Mouse (Mus musculus) naive thymus-derived CD4-positive, alpha-beta T cell, adult 2 months (primary cell): ENCODE measurements at regions not wholly inside any gene's neighbourhood (a gene's known extent, or its start where the extent isn't known, plus 50 kb on each side); places are given as distances from the start of the nearest gene placed in this dataset.

ENCODE experiments used
- DNase-seq: peaks from one replicate; pipeline ENCODE4 v3.0.0-alpha.2; 2011; ENCODE audit warnings: low read depth

GRCm38 (mm10) chr1:157013669-157014048 is 74.2 kb upstream of the Ralgps2 start:
- no peak for DNase-seq

DNA sequence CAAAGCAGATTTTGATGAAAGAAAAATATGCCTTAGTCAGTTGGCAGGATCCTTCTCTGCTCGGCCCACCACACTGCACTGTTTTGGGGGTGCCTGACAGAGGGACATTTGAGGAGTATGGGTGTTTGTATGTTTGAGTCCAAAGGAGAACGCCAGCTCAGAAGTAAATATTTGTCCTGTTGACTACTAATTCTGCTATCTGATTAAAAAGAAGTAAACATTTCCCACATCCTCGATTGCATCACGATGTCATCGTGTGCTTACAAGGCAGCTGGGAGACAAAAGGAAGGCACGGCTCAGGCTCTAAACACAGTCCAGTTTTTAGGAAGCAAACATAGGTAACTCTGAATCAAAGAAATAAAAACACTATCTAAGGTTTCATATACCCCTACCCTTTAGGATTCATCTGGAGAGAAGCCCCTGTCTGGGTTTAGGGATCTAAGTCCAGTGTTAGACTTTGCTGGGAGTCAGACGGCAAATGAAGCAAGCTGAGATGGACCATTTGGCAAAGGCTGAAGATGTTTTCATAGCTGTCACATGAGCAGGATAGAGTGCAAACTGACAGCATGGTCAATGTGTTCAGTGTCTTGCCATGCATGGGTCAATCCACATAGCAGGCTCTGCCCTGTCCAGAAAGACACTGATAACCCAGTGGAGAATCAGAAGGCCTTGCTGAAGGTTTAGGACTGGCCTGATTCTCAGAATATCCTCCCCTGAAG is 73.7 kb upstream of the Ralgps2 start:
- no peak for DNase-seq

DNA sequence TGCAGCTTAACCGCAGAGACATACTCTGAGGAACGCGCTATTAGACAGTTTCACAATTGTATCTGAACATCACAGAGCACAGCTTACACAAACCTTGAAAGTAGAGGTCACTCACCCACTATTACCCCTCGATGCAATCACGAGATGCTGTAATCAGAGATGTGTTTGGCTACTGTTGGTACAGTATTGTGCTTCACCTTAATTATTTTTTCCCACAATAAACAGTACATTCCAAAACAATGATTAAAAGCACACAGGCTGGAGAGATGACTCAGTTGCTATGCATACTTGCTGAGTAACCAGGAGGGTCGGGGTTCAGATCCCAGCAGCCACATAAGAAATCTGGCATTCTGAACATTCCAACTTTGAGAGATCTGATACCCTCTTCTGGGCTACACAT is 71.8 kb upstream of the Ralgps2 start:
- DNase-seq: no peak

- DNase-seq: no peak
Observed at GRCm38 (mm10) chr1:157009427-157009826, 70.0 kb upstream of the Ralgps2 start.

DNA sequence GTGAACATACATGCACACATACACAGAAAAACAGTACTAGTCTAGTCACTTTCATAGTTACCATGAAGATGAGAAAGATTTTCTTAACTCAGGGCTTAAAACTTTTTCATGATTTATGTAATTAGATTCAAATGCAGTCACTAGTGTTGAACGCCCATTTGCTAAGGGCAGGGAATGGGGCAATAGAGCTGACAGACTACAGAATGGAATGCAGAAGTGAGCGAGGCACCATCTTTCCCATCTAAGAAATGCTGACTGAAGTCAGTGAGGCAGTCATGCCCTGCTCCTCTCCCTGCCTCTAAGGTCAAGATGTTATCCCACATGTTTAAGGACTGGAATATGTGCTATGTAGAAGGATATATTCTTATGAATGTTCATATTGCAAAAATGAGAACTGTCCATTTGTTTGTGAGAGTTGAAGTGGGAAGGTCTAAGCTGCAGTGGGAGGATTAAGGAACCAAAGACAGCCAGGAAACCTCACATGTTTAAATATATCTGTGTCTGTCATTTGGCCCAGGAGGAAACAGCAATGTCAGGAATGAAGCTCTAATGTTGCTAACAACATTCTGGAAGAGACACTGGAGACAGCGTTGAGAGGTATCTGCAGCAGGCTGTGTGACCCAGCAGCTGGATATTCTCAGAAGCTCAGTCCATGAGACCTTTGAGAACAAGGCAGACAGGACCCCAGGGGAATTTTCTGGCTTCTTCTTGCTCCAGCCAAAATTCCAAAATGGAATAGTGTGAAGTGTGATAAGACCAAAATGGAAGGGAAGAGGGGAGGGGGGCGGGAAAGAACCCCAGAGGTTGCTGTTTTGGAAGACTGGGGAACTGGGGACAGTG is 68.7 kb upstream of the Ralgps2 start:
- DNase-seq: no peak

DNA sequence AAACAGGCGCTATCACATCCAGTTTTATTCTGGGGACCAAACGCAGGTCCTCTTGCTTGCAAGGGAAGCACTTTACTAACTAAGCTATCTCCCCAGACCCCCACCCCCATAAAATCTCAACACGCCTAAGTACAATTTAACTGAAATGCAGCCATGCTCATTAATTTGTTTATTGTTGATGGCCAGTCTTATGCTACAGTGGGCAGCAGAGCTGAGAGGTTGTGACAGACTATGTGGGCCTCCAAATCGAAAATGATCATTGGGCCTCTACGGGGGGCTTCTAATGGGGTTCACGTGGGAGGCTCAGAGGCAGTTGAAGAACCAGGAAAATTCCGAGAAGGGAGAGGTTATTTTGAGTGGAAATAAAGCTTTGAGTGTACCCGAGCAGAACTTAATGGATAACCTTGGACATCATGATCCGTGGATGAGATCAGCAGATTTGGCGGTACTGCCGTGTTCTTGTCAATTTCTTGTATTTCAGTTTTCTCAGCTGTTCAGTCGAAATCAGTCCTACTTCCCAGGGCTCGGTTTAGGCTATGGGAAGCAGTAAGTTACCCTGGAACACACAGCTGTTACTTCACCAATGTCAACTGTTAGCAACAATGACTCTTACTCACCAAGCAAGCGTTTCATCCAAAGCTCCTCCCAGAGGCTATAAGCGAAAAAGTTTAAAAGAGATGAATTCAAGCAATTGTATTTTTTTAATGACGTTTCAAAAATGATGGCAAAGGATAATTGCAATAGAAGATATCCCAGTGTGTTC is 65.1 kb upstream of the Ralgps2 start:
- no peak for DNase-seq

DNA sequence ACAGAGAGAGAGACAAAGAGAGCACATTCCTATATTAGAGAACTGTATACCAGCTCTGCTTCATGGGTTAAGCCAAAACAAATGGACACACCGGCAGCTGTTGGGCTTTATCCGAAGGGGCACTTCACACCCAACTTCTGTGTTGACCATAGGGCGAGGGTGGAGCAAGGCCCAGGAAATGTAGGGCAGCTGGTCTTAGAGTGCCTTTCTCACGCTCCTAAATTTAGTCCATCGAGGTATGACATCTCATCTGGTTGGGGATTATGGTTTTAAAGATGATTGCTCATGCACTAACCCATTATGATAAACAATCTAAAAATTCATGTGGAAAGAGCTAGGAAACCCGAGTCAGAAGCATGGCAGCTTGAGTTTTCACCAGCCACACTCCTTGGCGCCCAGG is 63.6 kb upstream of the Ralgps2 start:
- DNase-seq: no peak

GRCm38 (mm10) chr1:157002258-157002657 is 62.8 kb upstream of the Ralgps2 start:
- no peak for DNase-seq

- DNase-seq: no peak
Observed at GRCm38 (mm10) chr1:157001008-157001660, 61.7 kb upstream of the Ralgps2 start.

DNA sequence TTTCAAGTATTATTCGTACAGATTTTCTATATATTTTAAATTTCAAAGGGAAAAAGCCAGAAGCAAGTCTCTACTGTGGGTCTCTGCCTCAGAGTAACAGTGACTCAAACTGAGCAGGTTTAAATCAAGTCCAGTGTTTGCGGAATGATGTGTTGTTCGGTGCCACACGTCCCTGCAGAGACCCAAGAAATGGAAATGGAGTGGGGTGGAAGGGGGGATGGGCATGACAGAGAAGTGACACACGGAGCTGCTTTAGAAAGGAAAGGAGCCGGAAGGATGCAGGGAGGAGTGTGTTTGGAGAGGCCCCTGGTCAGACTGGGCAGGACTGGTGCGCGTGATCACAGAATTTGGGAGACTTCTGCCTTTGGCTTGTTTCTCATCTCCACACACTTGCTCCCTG is 60.5 kb upstream of the Ralgps2 start:
- no peak for DNase-seq

- DNase-seq: no peak
Observed at GRCm38 (mm10) chr1:156999272-156999671, 59.8 kb upstream of the Ralgps2 start.

GRCm38 (mm10) chr1:156997476-156998305 is 58.3 kb upstream of the Ralgps2 start:
- no peak for DNase-seq

DNA sequence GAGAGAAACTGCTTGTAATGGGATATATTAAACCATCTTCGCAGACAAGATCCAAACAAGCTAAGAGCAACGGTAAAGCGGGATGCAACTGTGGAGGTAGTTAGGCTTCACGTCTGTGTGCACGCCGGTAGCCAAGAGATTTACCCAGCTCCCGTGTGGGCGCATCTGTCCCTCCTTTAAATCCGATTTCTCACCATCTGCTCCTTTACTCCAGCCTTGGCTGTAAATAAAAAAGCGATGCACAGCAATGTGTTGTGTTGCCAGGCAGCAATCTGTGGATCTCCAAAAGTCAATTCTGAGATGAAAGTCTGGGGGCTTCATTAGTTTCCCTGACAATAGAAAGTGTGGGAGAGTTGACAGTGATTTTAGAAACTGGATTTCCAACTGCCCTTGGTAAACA is 57.6 kb upstream of the Ralgps2 start:
- no peak for DNase-seq

GRCm38 (mm10) chr1:156996084-156996880 is 56.9 kb upstream of the Ralgps2 start:
- no peak for DNase-seq

DNA sequence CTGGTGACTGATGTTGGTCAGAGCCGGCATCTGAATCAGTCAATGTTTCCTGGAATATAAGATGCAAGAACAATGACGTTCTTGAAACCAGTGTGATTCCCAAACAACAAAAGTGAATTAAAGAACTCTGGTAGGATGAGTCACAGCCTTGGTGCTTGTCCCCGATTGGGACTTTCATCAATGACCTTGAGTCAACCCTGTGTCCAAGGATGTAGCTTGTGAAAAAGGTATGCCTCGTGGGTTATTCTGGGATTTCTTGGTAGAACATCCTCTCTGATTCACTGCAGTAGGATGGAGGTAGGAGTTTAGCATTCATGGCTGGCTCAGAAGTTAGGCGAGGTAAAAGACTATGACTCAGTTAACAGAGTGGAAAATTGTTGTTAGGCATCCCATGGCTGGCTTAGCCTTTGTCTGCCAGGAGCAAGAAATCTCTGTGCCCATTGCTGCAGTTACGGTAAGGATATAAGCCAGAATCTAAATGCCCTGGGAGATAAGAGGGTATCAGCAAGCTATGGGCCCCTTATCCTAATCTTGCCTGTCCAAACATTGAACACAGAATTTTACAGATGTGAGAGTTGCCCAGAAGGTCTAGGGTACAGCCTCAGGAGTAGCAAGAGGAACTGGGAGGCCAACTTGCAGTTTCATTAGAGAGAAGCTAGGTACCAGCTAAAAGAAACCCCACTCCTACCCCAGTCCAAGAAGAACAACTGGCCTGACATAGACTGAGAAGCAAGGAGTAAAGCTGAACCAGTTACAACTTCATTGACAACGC is 55.9 kb upstream of the Ralgps2 start:
- no peak for DNase-seq

- no peak for DNase-seq
Observed at GRCm38 (mm10) chr1:156994644-156995016, 55.2 kb upstream of the Ralgps2 start.

- DNase-seq: no peak
Observed at GRCm38 (mm10) chr1:156994005-156994643, 54.7 kb upstream of the Ralgps2 start.

DNA sequence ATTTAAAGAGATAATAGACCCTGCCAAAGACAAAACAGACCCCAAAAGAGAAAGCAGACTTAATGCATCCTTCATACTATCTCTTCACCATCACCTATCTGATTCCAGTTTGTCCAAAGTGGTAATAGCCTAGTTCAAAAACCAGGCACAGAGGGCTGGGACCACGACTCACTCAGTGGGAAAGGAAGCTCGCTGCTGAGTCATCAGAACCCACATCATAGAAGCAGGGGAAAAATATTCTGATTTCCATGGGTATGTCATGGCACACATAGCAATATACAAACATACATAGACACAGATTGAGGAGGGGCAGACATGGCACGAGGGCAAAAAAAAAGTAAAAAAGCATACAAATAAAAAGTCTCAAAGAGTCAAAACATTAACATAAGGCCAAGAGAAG is 53.7 kb upstream of the Ralgps2 start:
- DNase-seq: no peak

- DNase-seq: no peak
Observed at GRCm38 (mm10) chr1:156992536-156992935, 53.1 kb upstream of the Ralgps2 start.
